Mouse (Mus musculus): ENCODE data around the gene Slc22a5. TPM values are rescaled to one million over a fixed set of nuclear protein-coding genes. Genes with fewer than 3 reads are reported as not detected.

Gene Slc22a5
- total RNA-seq, 1 experiment, result 8.2 TPM

DNA sequence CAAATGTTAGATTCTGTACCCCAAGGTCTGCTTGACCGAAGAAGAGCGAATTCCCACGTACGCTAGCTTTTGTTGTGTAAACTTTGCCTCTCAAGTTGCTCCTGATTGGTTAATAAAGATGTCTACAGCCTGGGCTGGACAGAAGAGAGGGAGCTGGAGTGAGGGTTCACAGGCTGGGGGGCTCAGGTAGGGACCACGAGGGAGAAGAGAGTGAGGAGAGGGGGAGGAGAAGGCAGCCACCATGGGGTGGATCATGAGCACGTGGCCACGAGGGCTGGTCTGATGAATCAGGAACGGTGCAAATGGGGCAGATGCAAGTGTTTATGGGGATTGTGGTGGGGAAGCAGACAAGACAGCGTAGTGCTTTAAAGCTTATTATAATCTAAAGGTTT is 13.1 kb upstream of the Slc22a5 start:
- Histone ChIP-seq H3K4me1 (ENCODE audit: control insufficient read depth in 2 of 2, insufficient read depth in 2 of 2, low read length in 2 of 2, poor library complexity in 1 of 2) (peaks cover 0 to 9% of the 10 kb centered on the region in 2 experiments; a peak in 2 of 4 replicates), H3K36me3 (ENCODE audit: control insufficient read depth, insufficient read depth, low read length, poor library complexity, severe bottlenecking) (no peaks in the 10 kb centered on the region), H3K27ac (ENCODE audit: insufficient read depth, low read depth, low read length, poor library complexity, severe bottlenecking) (no peak overlapping the region), H3K4me3 (ENCODE audit: insufficient read depth in 1 of 2, low read depth in 1 of 2, low read length in 2 of 2, poor library complexity in 1 of 2, severe bottlenecking in 1 of 2) (no peak overlapping the region), H3K9ac (ENCODE audit: insufficient read depth, low read depth, low read length, poor library complexity, severe bottlenecking) (no peak overlapping the region), H3K9me3 (ENCODE audit: control insufficient read depth, insufficient read depth, low read depth, low read length) (no peaks in the 10 kb centered on the region)
- DNase-seq (ENCODE audit: low read depth, low spot score), result no peak
- in situ Hi-C loops (cut with MboI; ENCODE audit: low sequenced_read_pairs in 2 of 2, unreplicated experiment in 2 of 2), result no loop called here
- TF ChIP-seq HCFC1 (IDR thresholded peaks at IDR 0.05; ENCODE audit: borderline replicate concordance, insufficient read depth, low read length) (no peak), CHD2 (IDR thresholded peaks at IDR 0.05; ENCODE audit: low read depth, low read length) (no peak), ZC3H11A (IDR thresholded peaks at IDR 0.05; ENCODE audit: borderline replicate concordance, low read depth, low read length) (no peak), ZNF384 (IDR thresholded peaks at IDR 0.05; ENCODE audit: low read depth, low read length) (no peak), MAFK (IDR thresholded peaks at IDR 0.05; ENCODE audit: insufficient read depth, low read depth, low read length) (no peak)

DNA sequence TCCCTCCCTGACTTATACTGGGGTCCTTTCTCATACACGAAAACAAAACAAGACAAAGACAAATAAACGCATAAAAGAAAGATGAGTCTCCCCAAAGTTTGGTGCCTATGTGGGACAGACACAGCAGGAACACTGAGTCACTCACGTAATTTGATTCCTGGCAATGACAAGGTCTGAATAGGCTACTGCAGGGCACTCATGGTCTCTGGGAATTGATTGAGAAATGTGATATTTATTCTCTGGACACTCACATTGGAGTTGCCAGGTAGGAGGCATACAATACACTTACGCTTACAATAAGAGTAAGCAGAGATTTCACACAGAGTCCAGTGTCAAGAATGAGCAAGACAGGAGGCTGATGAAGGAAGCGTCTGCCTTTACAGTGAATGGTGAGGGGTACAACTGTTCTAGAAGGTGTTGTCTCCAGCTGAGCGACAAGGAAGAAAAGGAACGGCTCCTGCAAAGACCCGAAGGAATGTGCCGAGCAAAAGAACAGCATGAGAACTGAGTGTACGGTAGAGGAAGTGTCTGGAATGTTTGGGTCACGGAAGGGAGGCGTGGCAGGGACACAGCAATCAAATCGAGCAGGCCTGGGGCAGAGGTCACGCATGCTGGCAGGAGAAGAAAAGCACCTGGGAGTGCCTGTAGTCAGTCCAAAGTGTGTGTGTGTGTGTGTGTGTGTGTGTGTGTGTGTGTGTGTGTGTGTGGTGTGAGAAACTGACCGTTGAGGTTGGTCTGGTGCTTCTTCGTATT is 12.5 kb upstream of the Slc22a5 start:
- H3K4me3 ChIP-seq (ENCODE audit: insufficient read depth in 1 of 2, low read depth in 1 of 2, low read length in 2 of 2, poor library complexity in 1 of 2, severe bottlenecking in 1 of 2), result no peak overlapping the region
- no peaks in the 10 kb centered on the region for H3K9me3 ChIP-seq (ENCODE audit: control insufficient read depth, insufficient read depth, low read depth, low read length)
- H3K36me3 ChIP-seq (ENCODE audit: control insufficient read depth, insufficient read depth, low read length, poor library complexity, severe bottlenecking), result no peaks in the 10 kb centered on the region
- in situ Hi-C loops (cut with MboI; ENCODE audit: low sequenced_read_pairs in 2 of 2, unreplicated experiment in 2 of 2), result no loop called here
- DNase-seq (ENCODE audit: low read depth, low spot score), result no peak
- peaks cover 0 to 9% of the 10 kb centered on the region in 2 experiments; a peak in 2 of 4 replicates for H3K4me1 ChIP-seq (ENCODE audit: control insufficient read depth in 2 of 2, insufficient read depth in 2 of 2, low read length in 2 of 2, poor library complexity in 1 of 2)
- no peak for TF ChIP-seq MAFK (IDR thresholded peaks at IDR 0.05; ENCODE audit: insufficient read depth, low read depth, low read length)
- TF ChIP-seq HCFC1 (IDR thresholded peaks at IDR 0.05; ENCODE audit: borderline replicate concordance, insufficient read depth, low read length), result no peak
- no peak for TF ChIP-seq ZC3H11A (IDR thresholded peaks at IDR 0.05; ENCODE audit: borderline replicate concordance, low read depth, low read length)
- no peak for TF ChIP-seq CHD2 (IDR thresholded peaks at IDR 0.05; ENCODE audit: low read depth, low read length)
- no peak for TF ChIP-seq ZNF384 (IDR thresholded peaks at IDR 0.05; ENCODE audit: low read depth, low read length)
- H3K9ac ChIP-seq (ENCODE audit: insufficient read depth, low read depth, low read length, poor library complexity, severe bottlenecking), result no peak overlapping the region
- no peak overlapping the region for H3K27ac ChIP-seq (ENCODE audit: insufficient read depth, low read depth, low read length, poor library complexity, severe bottlenecking)

DNA sequence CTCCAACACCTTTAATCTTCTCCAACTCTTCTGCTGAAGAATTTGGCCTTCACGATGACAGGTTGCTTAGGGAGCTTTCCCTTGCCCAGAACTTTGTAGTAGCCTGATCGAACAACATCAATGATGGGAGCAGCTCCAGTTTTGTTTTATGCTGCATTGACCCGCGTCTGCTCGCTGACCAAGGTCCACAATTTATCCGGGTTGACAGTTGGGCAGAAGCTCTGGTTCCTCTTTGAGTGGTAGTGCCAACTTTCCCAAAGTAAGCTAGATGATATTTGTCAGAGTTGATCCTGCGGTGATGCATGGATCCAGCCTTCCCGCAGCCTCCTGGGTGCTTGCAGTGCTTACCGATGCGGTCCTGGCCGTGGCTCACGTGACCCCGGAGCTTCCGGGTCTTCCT is 11.3 kb upstream of the Slc22a5 start:
- no peak overlapping the region for H3K4me3 ChIP-seq (ENCODE audit: insufficient read depth in 1 of 2, low read depth in 1 of 2, low read length in 2 of 2, poor library complexity in 1 of 2, severe bottlenecking in 1 of 2)
- H3K27ac ChIP-seq (ENCODE audit: insufficient read depth, low read depth, low read length, poor library complexity, severe bottlenecking), result no peak overlapping the region
- DNase-seq (ENCODE audit: low read depth, low spot score), result no peak
- no peaks in the 10 kb centered on the region for H3K36me3 ChIP-seq (ENCODE audit: control insufficient read depth, insufficient read depth, low read length, poor library complexity, severe bottlenecking)
- TF ChIP-seq CHD2 (IDR thresholded peaks at IDR 0.05; ENCODE audit: low read depth, low read length) (no peak), ZNF384 (IDR thresholded peaks at IDR 0.05; ENCODE audit: low read depth, low read length) (no peak), HCFC1 (IDR thresholded peaks at IDR 0.05; ENCODE audit: borderline replicate concordance, insufficient read depth, low read length) (no peak), ZC3H11A (IDR thresholded peaks at IDR 0.05; ENCODE audit: borderline replicate concordance, low read depth, low read length) (no peak), MAFK (IDR thresholded peaks at IDR 0.05; ENCODE audit: insufficient read depth, low read depth, low read length) (no peak)
- no peaks in the 10 kb centered on the region for H3K9me3 ChIP-seq (ENCODE audit: control insufficient read depth, insufficient read depth, low read depth, low read length)
- in situ Hi-C loops (cut with MboI; ENCODE audit: low sequenced_read_pairs in 2 of 2, unreplicated experiment in 2 of 2), result no loop called here
- peaks cover 0 to 9% of the 10 kb centered on the region in 2 experiments; a peak in 2 of 4 replicates for H3K4me1 ChIP-seq (ENCODE audit: control insufficient read depth in 2 of 2, insufficient read depth in 2 of 2, low read length in 2 of 2, poor library complexity in 1 of 2)
- H3K9ac ChIP-seq (ENCODE audit: insufficient read depth, low read depth, low read length, poor library complexity, severe bottlenecking), result no peak overlapping the region

DNA sequence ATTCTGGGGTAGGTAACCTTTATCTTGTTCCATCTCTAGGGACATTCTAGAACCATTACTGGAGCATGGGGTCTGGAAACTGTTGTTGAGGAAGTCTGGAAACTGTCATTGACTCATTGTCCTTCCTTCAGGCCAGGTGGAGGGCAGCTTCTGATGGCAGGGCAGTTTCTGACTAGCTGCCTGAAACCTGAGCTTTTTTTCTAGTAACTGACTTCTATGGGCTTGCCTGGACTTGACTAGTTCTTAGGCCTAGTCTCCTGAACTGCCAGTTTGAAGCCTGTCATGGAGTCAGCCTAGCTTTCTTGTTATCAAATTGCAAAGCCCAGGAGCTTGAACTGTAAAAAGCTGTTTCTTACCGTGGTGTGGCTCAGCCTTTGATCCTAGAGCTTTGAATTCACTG is 9.5 kb upstream of the Slc22a5 start:
- Histone ChIP-seq H3K27ac (ENCODE audit: insufficient read depth, low read depth, low read length, poor library complexity, severe bottlenecking) (no peak overlapping the region), H3K9me3 (ENCODE audit: control insufficient read depth, insufficient read depth, low read depth, low read length) (no peaks in the 10 kb centered on the region), H3K36me3 (ENCODE audit: control insufficient read depth, insufficient read depth, low read length, poor library complexity, severe bottlenecking) (no peaks in the 10 kb centered on the region), H3K4me1 (ENCODE audit: control insufficient read depth in 2 of 2, insufficient read depth in 2 of 2, low read length in 2 of 2, poor library complexity in 1 of 2) (peaks cover 0 to 9% of the 10 kb centered on the region in 2 experiments; a peak in 2 of 4 replicates), H3K9ac (ENCODE audit: insufficient read depth, low read depth, low read length, poor library complexity, severe bottlenecking) (no peak overlapping the region), H3K4me3 (ENCODE audit: insufficient read depth in 1 of 2, low read depth in 1 of 2, low read length in 2 of 2, poor library complexity in 1 of 2, severe bottlenecking in 1 of 2) (no peak overlapping the region)
- in situ Hi-C loops (cut with MboI; ENCODE audit: low sequenced_read_pairs in 2 of 2, unreplicated experiment in 2 of 2), result no loop called here
- TF ChIP-seq MAFK (IDR thresholded peaks at IDR 0.05; ENCODE audit: insufficient read depth, low read depth, low read length) (no peak), HCFC1 (IDR thresholded peaks at IDR 0.05; ENCODE audit: borderline replicate concordance, insufficient read depth, low read length) (no peak), CHD2 (IDR thresholded peaks at IDR 0.05; ENCODE audit: low read depth, low read length) (no peak), ZNF384 (IDR thresholded peaks at IDR 0.05; ENCODE audit: low read depth, low read length) (no peak), ZC3H11A (IDR thresholded peaks at IDR 0.05; ENCODE audit: borderline replicate concordance, low read depth, low read length) (no peak)
- no peak for DNase-seq (ENCODE audit: low read depth, low spot score)

All from ES-E14 (cell line).